ENCODE assay signal across 23 mouse cellular contexts in the genomic region with DNA sequence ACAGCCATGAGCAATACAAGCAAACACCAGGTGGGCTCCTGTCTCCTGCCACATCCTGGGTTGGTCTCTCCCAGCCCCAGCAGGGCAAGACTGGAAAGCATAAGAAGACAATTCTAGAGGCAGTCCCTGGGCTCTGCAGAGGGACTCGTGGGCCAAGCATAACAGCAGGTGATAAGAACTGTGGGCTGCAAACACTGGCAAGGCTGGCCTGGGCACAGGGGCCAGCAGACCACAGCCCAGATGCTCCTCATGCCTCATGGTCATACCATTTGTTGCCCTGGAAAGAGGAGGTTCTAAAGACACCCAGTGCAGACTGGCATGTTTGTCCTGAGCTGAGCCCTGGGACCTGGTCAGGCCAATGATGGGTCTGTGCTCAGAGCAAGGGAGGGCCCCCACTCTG. TPM values are rescaled to one million over a fixed set of nuclear protein-coding genes. Genes with fewer than 3 reads are reported as not detected.
DNase-seq lines count a peak whose midpoint lies in the region; ATAC-seq and TF ChIP-seq lines count a peak whose summit lies in the region.
"Had no signal": no experiment of that assay in that cellular context is flagged by ENCODE, and none has a peak within 500 bp of the region (broad histone marks: within the 10 kb centered on the region; RNA-seq: fewer than 3 reads in every experiment).

No protein-coding gene starts in this region.

- 0 out of 2 replicates have a peak, but pooled peaks have one; percentile 46 for ATAC-seq in limb, embryonic 15.5 days (ENCODE audit: insufficient number of reproducible peaks, low FRiP score, low TSS enrichment, low read depth)
- peak; percentile 42; the same call in 1 of the 2 replicates for ATAC-seq in stomach, postnatal 0 days (ENCODE audit: low FRiP score, low TSS enrichment)
- ATAC-seq in intestine, embryonic 16.5 days = no peak
- ATAC-seq: activated CD4-positive, CD25-positive, alpha-beta regulatory T cell, adult 4 months; forebrain, embryonic 14.5 days; forebrain, embryonic 16.5 days had no signal

- no peak for TF ChIP-seq EP300 in stomach, postnatal 0 days (optimal IDR thresholded peaks at IDR 0.05)

- peaks cover 27% of the 10 kb centered on the region for H3K4me1 ChIP-seq in limb, embryonic 10.5 days
- H3K4me1 ChIP-seq in limb, embryonic 15.5 days = 0 out of 2 replicates have a peak, but pooled peaks cover 6% of the 10 kb centered on the region
- H3K4me1 ChIP-seq in stomach, postnatal 0 days (replicated peaks; ENCODE audit: control insufficient read depth, insufficient read depth) = no peaks in the 10 kb centered on the region
- H3K4me1 ChIP-seq in intestine, embryonic 16.5 days (ENCODE audit: control insufficient read depth, insufficient read depth, low read length) = no peaks in the 10 kb centered on the region
- H3K4me1 ChIP-seq: forebrain, embryonic 12.5 days had no signal

- H3K9ac ChIP-seq in limb, embryonic 15.5 days = no peak overlapping the region
- no peak overlapping the region for H3K9ac ChIP-seq in stomach, postnatal 0 days (ENCODE audit: low read length)
- H3K9ac ChIP-seq in intestine, embryonic 16.5 days (ENCODE audit: low read depth, low read length) = no peak overlapping the region
- H3K9ac ChIP-seq: embryonic facial prominence, embryonic 13.5 days; embryonic facial prominence, embryonic 15.5 days; forebrain, embryonic 12.5 days had no signal

- 41% methylated on average over 1 of the region's 1 CpGs for WGBS in limb, embryonic 10.5 days
- 22% methylated on average over 1 of the region's 1 CpGs for WGBS in limb, embryonic 15.5 days
- 29% methylated on average over 1 of the region's 1 CpGs for WGBS in stomach, postnatal 0 days
- WGBS in intestine, embryonic 16.5 days = 50% methylated on average over 1 of the region's 1 CpGs

- DNase-seq in limb, embryonic 10.5 days (ENCODE audit: low spot score) = no peak
- DNase-seq in stomach, postnatal 0 days (ENCODE audit: low spot score) = no peak
- no peak for DNase-seq in right cerebral cortex, postnatal 25 days
- no peak for DNase-seq in adrenal gland, adult (ENCODE audit: inconsistent age in 2 of 2, low spot score in 1 of 2)
- DNase-seq: adrenal gland, adult 2 months; adrenal gland, postnatal 10 days; adrenal gland, postnatal 25 days; cerebellum, adult 11 months; cerebellum, adult 18-20 months; cerebellum, adult 8-10 months; cerebellum, adult 9-11 months; cerebellum, postnatal 14 days; cerebellum, postnatal 36 days had no signal

- H3K36me3 ChIP-seq in limb, embryonic 10.5 days = no peaks in the 10 kb centered on the region
- H3K36me3 ChIP-seq in limb, embryonic 15.5 days = no peaks in the 10 kb centered on the region
- no peaks in the 10 kb centered on the region for H3K36me3 ChIP-seq in stomach, postnatal 0 days (ENCODE audit: control insufficient read depth, insufficient read depth, low read length)
- no peaks in the 10 kb centered on the region for H3K36me3 ChIP-seq in intestine, embryonic 16.5 days (ENCODE audit: control insufficient read depth, insufficient read depth, low read length)
- H3K36me3 ChIP-seq: embryonic facial prominence, embryonic 13.5 days; embryonic facial prominence, embryonic 15.5 days; forebrain, embryonic 10.5 days; forebrain, embryonic 12.5 days had no signal

- H3K4me2 ChIP-seq in limb, embryonic 15.5 days = no peak overlapping the region
- no peak overlapping the region for H3K4me2 ChIP-seq in stomach, postnatal 0 days (replicated peaks; ENCODE audit: low read depth)
- no peak overlapping the region for H3K4me2 ChIP-seq in intestine, embryonic 16.5 days (ENCODE audit: low read depth, low read length)
- H3K4me2 ChIP-seq: embryonic facial prominence, embryonic 13.5 days; embryonic facial prominence, embryonic 15.5 days; forebrain, embryonic 12.5 days had no signal

- peaks cover 7% of the 10 kb centered on the region for H3K27me3 ChIP-seq in limb, embryonic 10.5 days (ENCODE audit: low read depth, poor library complexity, severe bottlenecking)
- H3K27me3 ChIP-seq in limb, embryonic 15.5 days = no peaks in the 10 kb centered on the region
- no peaks in the 10 kb centered on the region for H3K27me3 ChIP-seq in stomach, postnatal 0 days (ENCODE audit: control insufficient read depth, insufficient read depth, low read length)
- no peaks in the 10 kb centered on the region for H3K27me3 ChIP-seq in intestine, embryonic 16.5 days (replicated peaks; ENCODE audit: control insufficient read depth, insufficient read depth, low read length)
- H3K27me3 ChIP-seq: embryonic facial prominence, embryonic 13.5 days; embryonic facial prominence, embryonic 15.5 days had no signal

- no peak for TF ChIP-seq CTCF in stomach, postnatal 0 days (IDR thresholded peaks at IDR 0.05; ENCODE audit: low read depth)

- H3K9me3 ChIP-seq in limb, embryonic 10.5 days (replicated peaks) = no peaks in the 10 kb centered on the region
- no peaks in the 10 kb centered on the region for H3K9me3 ChIP-seq in limb, embryonic 15.5 days
- H3K9me3 ChIP-seq in stomach, postnatal 0 days (ENCODE audit: control insufficient read depth, low read length) = no peaks in the 10 kb centered on the region
- H3K9me3 ChIP-seq in intestine, embryonic 16.5 days (ENCODE audit: control insufficient read depth, low read length) = no peaks in the 10 kb centered on the region
- H3K9me3 ChIP-seq: embryonic facial prominence, embryonic 13.5 days; embryonic facial prominence, embryonic 15.5 days; forebrain, embryonic 10.5 days; forebrain, embryonic 12.5 days had no signal

- 0 out of 2 replicates have a peak overlapping the region, but pooled peaks have one; percentile 22 for H3K27ac ChIP-seq in limb, embryonic 10.5 days
- H3K27ac ChIP-seq in limb, embryonic 15.5 days = no peak overlapping the region
- no peak overlapping the region for H3K27ac ChIP-seq in stomach, postnatal 0 days (replicated peaks)
- H3K27ac ChIP-seq in intestine, embryonic 16.5 days (ENCODE audit: low read length) = no peak overlapping the region
- H3K27ac ChIP-seq: embryonic facial prominence, embryonic 13.5 days; embryonic facial prominence, embryonic 15.5 days; forebrain, embryonic 10.5 days; forebrain, embryonic 12.5 days had no signal

- H3K4me3 ChIP-seq in limb, embryonic 10.5 days = no peak overlapping the region
- no peak overlapping the region for H3K4me3 ChIP-seq in limb, embryonic 15.5 days
- no peak overlapping the region for H3K4me3 ChIP-seq in stomach, postnatal 0 days (ENCODE audit: low read depth, low read length)
- no peak overlapping the region for H3K4me3 ChIP-seq in intestine, embryonic 16.5 days (ENCODE audit: low read length)
- H3K4me3 ChIP-seq: embryonic facial prominence, embryonic 13.5 days; embryonic facial prominence, embryonic 15.5 days; erythroblast, embryonic 14.5 days; forebrain, embryonic 10.5 days; forebrain, embryonic 12.5 days had no signal

RNA-seq across cellular contexts. Expression of gene Fgf18, which starts 59.0 kb away (rescaled TPM):
- 1.7 and 5.7 TPM in 2 replicates for polyA plus RNA-seq in limb, embryonic 10.5 days (2016; fragmentation: Nextera tagmentation; extraction: Ambion mirVana)
- 14.5 and 18.4 TPM in 2 replicates for polyA plus RNA-seq in limb, embryonic 15.5 days (2015; fragmentation: Nextera tagmentation; extraction: Ambion mirVana)
- 1.4 and 2.3 TPM in 2 replicates for polyA plus RNA-seq in stomach, postnatal 0 days (2015; fragmentation: Nextera tagmentation; extraction: Ambion mirVana)
- polyA plus RNA-seq in intestine, embryonic 16.5 days (2015; fragmentation: Nextera tagmentation; extraction: Ambion mirVana) = 0.83 and 1.9 TPM in 2 replicates
- polyA plus RNA-seq: activated CD4-positive, CD25-positive, alpha-beta regulatory T cell, adult 4 months; erythroblast, embryonic 14.5 days had no signal
